Mouse (Mus musculus): ENCODE measurements around the gene Lsm4. TPM values are rescaled to one million over a fixed set of nuclear protein-coding genes. Genes with fewer than 3 reads are reported as not detected.

Lsm4 gene
- total RNA-seq, 2 experiments from 2014 or later = 65.0 to 70.9 TPM

DNA sequence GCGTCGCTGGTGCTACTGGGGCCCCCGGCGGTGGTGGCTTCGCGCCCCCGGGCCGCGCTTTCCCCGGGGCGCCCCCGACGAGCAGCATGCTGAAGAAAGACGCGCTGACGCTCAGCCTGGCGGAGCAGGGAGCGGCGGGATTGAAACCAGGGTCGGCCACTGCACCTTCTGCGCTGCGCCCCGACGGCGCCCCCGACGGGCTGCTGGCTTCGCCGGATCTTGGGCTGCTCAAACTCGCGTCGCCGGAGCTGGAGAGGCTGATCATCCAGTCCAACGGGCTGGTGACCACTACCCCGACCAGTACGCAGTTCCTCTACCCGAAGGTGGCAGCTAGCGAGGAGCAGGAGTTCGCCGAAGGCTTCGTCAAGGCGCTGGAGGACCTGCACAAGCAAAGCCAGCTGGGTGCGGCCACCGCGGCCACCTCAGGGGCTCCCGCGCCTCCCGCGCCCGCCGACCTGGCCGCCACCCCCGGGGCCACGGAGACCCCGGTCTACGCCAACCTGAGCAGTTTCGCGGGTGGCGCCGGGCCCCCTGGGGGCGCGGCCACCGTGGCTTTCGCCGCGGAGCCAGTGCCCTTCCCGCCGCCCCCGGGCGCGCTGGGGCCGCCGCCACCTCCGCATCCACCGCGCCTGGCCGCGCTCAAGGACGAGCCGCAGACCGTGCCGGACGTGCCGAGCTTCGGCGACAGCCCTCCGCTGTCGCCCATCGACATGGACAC, 26.2 kb downstream of the Lsm4 start:
- peak in 1 of 2 experiments; percentile 67 for DNase-seq (ENCODE audit: low spot score in 2 of 2)

- peak; percentile 65 to 70 for DNase-seq (ENCODE audit: low spot score in 2 of 2)
Observed at GRCm38 (mm10) chr8:70699834-70700554, 26.9 kb downstream of the Lsm4 start.

- peak; percentile 77 to 88 for DNase-seq (ENCODE audit: low spot score in 2 of 2)
Observed at GRCm38 (mm10) chr8:70700555-70700922, 27.5 kb downstream of the Lsm4 start.

- no peak for DNase-seq (ENCODE audit: low spot score in 2 of 2)
Observed at GRCm38 (mm10) chr8:70701048-70701981, 28.3 kb downstream of the Lsm4 start.

DNA sequence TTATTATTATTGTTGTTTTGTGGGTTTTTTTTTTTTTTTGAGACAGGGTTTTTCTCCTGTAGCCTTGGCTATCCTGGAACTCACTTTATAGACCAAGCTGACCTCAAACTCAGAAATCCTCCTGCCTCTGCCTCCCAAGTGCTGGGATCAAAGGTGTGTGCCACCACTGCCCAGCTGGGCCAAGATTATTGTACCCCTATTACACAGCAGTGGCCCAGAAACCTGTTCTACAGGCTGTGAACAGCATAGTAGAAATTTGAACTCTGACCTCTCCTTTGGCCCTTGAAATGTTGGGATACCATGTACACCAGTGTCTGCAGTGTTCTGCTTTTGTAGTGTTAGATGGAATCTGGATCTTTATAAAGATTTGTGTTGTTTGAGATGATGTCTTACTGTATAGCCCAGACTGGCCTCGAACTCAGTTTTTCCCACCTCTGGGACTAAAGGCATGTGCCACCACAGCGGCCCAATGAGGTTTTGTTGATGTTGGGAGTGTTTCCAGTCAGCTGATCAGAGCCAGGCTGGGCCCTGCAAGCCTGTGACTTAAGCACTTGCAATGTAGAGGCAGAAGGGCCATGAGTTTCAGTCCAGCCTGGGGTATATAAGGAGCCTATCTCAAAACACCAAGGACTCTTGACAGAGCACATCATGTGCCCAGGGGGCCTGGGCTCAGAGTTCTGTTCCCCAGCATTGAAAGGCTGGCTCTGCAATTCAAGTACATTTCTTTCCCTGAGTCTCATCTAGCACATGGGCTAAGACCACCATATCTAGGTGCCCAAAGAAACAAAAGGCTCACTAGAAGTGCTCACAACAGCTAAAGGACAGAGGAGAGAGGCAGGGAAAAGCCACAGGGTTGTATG, 29.2 kb downstream of the Lsm4 start:
- no peak for DNase-seq (ENCODE audit: low spot score in 2 of 2)

DNA sequence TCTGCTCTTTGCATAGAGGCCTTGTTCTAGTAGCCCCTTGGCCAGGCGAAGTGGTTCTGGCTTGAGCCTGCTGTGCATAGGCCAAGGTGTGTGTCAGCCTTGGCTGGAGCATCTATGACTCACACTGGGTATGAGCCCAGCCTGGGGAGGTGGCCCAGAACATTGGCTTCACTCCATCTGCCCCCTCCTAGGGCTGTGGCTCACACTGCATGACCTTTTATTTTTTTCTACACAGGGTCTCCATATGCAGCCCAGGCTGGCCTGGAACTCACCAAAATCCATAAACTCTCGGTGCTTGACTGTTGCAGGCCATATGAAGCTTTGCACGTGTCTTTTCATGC, 29.8 kb downstream of the Lsm4 start:
- no peak for DNase-seq (ENCODE audit: low spot score in 2 of 2)

GRCm38 (mm10) chr8:70703287-70703686, 30.2 kb downstream of the Lsm4 start, which contains the start of gene Iqcn:
TSS of gene Iqcn (plus strand) at chr8:70703457.
- DNase-seq (ENCODE audit: low spot score in 2 of 2) = no peak

DNA sequence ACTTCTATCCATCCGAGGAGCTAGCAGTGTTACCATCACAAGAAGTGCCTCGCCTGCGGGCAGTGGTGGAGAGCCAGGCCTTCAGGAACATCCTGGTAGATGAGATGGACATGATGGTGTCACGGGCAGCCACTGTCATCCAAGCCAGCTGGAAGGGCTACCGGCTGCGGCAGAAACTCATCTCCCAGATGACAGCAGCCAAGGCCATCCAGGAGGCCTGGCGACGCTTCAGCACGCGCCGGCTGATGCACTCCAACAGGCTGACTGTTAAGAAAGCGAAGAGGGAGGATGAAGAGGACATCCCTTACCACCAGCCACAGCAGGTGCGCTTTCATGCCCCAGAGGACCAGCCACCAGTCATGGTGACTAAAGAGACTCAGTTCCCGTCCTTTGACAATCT, 35.2 kb downstream of the Lsm4 start:
- DNase-seq (ENCODE audit: low spot score in 2 of 2) = no peak

DNA sequence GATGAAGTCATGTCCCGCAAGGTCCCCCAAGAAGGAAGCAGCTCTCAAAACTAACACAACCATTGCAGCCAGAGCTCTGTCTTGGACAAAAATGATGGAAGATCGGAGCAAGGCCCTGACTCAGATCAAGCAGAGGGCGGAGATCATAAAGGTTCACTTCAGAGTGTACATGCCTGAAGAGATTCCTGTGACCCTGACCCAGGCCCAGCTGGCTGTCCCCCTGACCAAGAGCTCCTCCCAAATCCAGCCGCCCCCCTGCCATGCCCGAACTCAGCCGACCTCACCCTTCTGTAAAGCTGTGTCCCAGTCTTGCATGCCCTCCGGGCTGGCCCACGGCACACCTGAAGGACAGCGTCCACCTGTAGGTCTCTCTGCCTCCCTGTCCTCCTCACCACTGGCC, 36.7 kb downstream of the Lsm4 start:
- DNase-seq (ENCODE audit: low spot score in 2 of 2) = no peak

- no peak for DNase-seq (ENCODE audit: low spot score in 2 of 2)
Observed at GRCm38 (mm10) chr8:70710296-70710695, 37.2 kb downstream of the Lsm4 start.

DNA sequence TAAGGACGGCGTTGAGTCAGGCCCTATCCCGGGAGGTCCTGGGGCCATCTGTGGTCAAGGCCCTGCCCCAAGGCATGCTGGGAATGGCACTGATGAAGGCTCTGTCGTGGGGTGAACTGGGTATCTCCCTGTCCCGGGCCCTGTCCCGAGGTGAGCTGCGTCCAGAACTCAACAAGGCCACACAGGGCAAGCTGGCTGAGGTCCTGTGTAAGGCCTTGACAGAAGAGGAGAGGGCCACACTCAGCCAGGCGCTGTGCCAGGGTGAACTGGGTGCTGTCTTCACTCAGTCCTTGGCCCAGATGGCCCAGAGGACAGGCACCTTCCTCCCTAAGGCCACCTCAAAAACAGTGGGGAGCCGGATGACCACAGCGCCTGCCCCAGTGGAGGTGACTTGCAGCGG, 38.0 kb downstream of the Lsm4 start:
- no peak for DNase-seq (ENCODE audit: low spot score in 2 of 2)

GRCm38 (mm10) chr8:70713991-70714390, 40.9 kb downstream of the Lsm4 start:
- no peak for DNase-seq (ENCODE audit: low spot score in 2 of 2)

DNA sequence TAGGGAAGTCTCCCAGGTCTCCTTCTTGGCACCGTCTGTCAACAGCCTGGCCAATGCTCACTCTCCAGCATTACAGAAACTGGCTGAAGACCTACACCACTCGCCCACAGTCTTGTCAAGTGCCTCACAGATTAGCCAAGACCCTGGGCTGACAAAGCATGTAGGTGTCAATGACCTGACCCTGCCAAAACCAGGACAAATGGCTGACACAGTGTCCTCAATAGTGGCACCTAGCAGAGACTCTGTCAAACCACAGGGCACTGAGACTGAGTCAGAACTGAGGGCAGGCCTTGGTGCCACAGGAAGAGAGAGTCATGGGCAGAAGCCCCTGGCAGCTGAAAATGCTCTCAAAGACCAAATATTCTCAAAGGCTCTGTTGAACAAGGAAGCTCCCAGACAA, 42.0 kb downstream of the Lsm4 start:
- DNase-seq (ENCODE audit: low spot score in 2 of 2) = no peak

GRCm38 (mm10) chr8:70716521-70717400, 43.7 kb downstream of the Lsm4 start:
- DNase-seq (ENCODE audit: low spot score in 2 of 2) = no peak

DNA sequence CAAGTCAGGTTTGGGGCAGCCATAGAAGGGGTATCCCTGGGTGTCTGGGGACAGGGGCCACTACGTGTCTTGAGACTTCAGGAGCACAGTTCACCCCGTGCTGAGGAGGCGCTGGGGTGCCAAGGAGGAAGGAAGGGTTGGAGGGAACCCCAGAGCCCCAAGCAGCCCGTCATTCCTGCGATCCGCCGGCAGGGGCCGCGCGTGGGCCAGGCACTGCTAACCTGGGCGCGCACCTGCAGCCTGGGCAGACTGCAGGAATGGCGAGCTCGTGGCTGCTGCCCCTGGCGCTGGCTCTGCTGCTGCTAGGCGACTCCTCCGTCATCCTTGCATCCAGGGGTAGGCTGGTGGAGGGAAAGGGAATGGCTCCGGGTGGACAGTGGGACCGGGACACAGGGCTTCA, 45.2 kb downstream of the Lsm4 start, which contains the start of gene Gm3336:
Gene Gm3336, plus strand, starts transcription at position 247 of the 400 bp plus-strand sequence.
- DNase-seq (ENCODE audit: low spot score in 2 of 2) = peak; percentile 67 to 74

GRCm38 (mm10) chr8:70719796-70720270, 46.8 kb downstream of the Lsm4 start:
- DNase-seq (ENCODE audit: low spot score in 2 of 2) = no peak

DNA sequence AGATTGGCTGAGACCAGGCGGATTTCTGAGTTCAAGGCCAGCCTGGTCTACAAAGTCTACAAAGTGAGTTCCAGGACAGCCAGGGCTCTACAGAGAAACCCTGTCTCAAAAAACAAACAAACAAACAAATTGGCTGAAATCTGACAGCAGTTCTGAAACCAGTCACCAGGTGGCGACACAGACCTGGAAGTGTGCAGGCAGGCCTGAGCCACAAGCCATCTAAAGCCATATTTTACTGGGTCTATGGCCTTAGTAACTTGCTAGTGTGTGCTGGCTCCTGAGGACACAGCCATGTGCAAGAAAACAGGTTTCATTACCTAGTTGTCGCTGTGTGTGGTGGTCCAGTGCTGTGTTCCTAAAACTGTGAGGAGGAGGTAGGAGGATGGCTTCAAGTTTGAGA, 47.7 kb downstream of the Lsm4 start:
- peak; percentile 70 to 83 for DNase-seq (ENCODE audit: low spot score in 2 of 2)

DNA sequence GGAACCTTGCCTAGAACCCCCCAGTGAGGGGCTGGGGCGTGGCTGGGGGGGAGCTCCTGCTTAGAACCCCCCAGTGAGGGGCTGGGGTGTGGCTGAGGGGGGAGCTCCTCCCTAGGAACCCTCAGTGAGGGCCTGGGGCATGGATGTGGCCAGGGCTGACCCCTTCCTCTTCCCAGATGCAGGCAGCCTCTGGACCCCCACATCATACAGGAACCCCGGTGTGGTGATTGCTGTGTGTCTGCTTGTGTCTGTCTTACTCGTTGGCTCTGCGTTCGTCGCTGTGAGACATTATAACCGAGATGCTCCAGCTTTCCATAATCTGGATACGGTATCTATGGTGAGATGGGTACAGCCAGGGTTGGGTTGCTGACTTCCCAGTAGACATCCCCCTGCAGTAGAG, 48.6 kb downstream of the Lsm4 start:
- no peak for DNase-seq (ENCODE audit: low spot score in 2 of 2)

GRCm38 (mm10) chr8:70723486-70724210, 50.6 kb downstream of the Lsm4 start, which contains the start of gene Pde4c:
TSS of gene Pde4c (plus strand) at chr8:70723720.
- no peak for DNase-seq (ENCODE audit: low spot score in 2 of 2)
